Mouse (Mus musculus) monocyte, adult 2 months (primary cell): Measurements from ENCODE around the gene Ptprt.

ENCODE experiments used
- DNase-seq, 2 experiments: peaks; one replicate each; pipeline ENCODE4 v3.0.0; 2022; ENCODE audit warnings: low spot score in 2 of 2, low read depth in 1 of 2

Gene Ptprt

DNA sequence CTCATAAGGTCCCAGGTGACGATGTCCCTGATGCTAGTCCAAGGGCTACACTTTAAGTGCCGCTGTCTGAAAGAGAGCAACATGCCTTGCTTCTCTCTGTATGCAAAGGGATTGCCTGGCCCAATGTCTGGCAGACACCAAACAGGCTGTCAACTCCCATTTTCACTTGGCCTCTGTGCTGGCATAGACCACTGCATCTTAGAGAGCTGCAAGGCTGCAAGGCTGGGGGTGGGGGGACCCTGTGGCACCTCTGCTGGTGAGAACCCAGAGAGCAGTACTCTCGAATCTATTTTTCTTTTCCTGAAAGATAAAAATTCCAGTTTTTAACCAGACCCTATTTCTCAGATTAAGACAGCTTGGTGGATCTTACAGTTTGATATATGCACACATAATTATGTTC, 69.6 kb downstream of the Ptprt start:
- no peak for DNase-seq

DNA sequence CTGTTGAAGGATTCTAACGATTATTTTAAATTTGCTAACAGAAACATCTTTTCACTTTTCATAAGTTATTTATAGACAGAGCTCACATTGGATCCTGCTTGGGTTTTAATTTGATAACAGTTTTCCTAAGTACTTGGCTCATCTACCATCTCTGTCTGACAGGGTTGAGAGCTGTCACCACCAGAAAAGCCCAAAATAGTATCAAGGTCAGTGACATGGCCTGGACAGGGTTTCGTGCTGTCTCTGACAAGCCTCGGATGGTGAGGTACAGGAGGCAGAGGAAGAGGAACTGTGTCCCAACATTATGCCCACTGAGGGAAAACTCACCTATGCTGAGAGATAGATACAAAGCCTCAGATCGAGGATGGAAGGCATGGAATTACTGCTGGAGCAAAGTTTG, 79.3 kb downstream of the Ptprt start:
- no peak for DNase-seq

DNA sequence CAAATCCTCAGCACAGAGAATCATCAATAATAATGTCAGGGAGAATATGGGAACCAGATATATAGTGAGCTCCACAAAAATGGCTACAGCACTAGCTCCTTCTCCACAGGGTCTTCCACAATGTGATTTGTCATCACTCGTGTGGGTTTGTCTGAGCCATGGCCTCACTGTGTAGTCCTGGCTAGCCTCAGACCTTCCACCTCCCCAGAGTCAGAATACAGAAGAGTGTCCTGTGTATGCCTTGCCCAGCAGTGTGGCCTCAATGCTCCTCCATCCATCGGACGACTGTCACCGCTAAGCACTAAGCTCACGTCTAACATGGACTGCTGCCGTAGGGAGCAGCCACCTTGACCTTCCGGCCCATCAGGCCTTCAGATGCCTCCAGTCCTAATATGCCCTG, 83.1 kb downstream of the Ptprt start:
- no peak for DNase-seq

DNA sequence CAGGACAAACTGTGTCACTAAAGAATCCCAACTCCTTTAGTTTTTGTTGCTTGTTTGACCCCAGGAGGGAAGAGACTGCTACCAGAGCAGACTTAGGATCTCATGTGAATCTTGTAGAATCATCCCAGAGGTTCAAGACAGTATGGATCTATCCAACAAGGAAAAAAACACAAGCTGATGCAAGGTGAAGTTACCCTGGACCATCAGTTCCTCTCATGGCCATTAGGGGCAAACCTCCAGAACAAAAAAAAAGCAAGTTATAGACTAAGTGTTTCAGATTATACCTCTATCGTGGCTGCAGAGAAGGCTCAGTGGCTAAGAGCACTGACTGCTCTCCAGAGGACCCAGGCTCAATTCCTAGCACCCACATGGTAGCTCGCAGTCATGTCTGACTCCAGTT, 88.1 kb downstream of the Ptprt start:
- DNase-seq = no peak

DNA sequence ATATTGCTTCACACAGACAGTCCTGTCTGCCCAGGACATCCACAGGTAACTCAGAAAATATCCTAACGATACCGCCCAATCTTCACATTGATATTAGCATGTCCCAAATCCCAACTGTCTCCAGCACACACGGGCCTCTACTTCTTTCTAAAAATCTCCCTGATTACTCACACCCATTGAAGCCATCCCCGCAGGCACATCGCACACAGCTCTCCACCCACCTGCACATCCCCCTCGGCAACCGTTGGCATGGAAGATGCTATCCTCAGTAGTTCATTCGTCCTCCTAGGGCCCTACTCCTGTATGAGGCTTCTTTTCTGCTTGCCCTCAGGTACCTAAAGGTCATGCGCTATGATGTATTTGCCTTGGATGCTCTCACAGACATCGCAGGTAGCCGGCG, 89.9 kb downstream of the Ptprt start:
- DNase-seq = no peak

DNA sequence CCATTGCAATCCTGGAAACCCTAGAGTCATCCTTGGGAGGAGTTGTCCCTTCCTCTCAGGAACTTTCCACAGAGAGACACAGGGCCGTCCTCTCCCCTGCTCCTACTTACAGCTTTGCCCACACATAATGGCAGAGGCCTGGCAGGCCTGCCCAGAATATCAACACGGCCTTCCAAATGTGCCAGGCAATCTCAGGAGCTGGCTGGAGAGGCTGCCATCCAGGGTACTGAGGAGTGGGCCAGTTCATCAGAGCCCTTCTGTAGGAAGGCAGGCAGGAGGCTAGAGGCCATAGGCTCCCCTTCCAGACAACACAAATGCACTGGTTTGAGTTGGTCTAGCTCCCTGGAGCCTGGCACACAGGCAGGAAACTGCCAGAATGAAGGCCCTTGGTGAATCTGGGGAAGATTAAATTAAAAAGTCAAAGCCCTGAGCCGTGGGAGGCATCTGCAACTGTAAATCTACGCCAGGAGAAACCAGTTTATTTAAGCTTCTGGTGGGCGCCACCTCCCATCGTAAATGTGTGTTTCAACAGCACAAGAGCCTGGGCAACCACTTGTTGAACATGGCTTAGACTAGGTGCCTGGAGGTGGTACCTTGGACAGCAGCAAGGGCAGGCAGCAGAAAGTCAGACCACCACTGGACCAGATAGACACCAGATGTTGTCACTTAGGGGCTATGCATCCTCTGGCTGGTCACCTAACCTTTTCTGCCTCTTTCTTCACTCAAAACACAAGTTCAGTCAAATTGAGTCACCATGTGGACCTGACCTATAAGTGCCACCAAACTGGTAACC, 92.4 kb downstream of the Ptprt start:
- DNase-seq = no peak

DNA sequence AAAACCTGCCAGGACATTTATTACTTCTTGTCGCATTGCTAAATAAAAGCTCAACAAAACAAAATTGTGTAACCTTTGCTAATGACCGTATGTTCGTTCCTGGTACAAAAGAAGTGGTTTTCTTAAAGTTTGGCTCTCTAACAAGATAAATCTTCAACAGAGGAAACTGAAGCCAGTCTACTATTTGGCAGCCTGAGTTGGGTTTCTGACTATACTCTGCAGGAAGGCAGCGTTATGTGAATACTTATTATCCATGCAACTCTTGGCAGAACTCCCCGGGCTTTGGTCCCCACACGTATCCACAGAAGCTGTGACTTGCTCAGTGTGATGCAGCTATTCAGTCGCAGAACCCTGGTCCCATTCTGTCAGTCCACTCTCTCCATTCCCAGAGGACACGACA, 112.6 kb downstream of the Ptprt start:
- no peak for DNase-seq

DNA sequence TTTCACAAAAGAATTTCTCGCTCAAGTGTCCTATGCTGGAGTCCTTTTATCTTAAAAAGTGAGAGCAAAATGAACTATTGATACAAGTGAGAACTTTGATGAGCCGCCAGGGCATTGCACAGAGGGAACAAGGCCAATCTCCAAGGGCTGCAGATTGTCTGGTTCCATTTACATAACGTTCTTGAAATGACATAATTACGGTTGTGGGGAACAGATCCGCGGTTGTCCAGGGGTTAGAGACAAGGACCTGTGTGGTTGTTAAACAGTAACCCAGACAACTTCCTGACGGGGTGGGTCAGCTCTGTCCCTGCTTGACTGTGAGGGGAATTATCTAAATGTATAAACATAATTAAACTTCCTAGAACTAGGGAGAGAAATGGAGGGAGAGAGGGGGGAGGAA, 129.3 kb downstream of the Ptprt start:
- DNase-seq = no peak

DNA sequence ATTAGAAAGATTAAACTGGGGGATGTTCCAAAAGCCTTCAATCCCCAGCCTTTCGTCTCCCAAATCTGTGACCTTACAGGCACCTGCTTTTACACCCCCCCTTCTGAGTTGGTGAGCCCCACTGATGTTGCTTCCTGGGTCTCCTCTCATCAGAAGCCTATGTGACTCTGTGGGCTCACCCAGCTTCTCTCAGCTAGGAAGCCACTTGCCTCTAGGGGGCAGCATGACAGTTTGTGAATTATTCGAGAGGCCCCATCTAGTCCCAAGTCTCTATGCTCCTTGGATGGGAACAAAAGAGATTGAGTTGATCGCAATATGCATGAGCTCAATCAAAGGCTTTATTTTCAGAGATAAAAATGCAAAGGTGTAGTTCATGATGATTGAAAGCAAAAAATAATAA, 132.0 kb downstream of the Ptprt start:
- no peak for DNase-seq

DNA sequence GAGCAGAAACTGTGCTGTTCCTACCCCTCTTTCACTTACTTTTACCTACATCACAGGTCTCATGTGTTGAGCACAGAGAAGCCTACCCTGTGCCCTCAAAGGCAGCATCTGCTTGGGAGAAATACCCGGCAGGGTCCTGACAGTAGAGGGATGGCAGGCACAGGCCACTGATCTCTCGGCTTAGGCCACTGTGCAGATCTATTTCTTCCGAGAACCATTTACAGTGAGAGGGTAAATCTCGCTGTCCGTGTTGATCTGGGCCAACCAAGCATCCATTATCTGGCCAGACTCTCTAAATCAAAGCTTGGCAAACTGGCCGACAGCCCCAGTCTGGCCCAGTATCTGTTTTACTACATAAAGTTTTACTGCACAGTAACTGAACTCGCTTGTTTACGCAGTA, 145.0 kb downstream of the Ptprt start:
- DNase-seq = no peak

DNA sequence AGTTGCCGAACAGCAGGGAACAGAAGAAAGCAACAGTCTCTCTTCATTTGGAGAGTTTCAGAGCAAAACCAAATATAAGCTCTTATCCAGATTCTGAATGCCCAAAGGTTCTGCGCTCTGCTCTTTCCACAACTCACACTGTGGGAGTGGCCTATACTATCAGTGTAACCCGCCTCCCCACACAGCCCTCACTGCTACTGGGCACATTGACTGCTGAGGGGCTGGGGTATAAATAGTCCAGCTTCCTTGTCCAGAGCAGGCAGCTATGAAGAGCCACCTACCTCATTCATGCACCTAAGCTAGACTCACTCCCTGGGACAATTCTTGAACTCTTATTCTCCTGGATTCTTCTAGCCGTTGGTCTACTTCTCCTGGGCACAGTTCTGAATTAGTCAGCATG, 147.9 kb downstream of the Ptprt start:
- no peak for DNase-seq

DNA sequence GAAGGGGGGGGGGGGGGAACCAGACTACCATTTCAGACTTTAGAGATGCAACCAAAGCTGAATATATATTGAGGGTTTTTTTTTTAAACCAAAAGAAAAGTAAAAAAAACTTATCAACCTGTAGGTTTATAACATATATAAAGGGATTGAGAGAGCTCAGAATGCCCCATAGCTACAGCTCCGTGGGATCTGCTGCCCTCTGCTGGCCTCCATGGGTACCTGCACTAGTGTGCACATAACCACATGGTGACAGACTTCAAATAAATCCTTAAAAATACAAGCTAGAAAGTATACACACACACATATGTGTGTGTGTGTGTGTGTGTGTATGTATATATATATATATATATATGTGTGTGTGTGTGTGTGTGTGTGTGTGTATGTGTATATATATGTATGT, 148.9 kb downstream of the Ptprt start:
- DNase-seq = no peak

DNA sequence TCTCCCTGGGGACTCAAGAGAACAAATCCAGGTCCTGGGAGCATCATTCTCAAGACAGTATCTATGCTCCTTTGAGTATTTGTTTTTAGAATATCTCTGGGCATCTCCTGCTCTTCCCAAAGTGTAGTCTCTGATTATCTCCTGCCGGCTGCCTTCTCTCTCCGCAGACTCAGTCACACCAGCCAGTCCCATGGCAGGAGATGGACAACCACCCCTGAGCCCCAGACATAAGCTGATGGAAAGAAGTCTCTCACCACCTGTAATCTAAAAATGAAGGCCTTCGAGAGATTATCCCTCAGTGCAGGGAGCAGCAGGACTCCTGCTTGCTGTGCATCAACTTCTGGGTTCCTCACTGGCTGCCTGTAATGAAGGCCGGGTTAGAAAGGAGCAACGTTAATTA, 151.9 kb downstream of the Ptprt start:
- no peak for DNase-seq

DNA sequence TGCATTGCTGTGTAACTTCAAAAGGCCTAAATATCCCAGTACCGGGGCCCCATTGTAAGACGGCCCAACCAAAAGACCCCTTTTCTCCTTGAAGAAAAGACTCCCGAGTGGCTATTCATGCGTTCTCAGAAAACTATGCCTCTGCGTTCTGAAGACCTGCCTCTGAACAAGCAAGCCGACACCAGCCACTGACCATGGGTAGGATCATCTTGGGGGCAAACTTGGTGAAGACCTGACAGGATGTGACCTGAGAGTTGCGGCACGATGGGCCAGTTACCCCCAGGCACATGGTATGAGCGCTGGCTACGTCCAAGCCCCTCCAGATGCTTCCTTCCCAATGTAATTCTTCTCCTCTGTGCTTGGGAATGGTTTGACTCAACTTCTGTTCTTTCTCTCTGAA, 153.3 kb downstream of the Ptprt start:
- no peak for DNase-seq

DNA sequence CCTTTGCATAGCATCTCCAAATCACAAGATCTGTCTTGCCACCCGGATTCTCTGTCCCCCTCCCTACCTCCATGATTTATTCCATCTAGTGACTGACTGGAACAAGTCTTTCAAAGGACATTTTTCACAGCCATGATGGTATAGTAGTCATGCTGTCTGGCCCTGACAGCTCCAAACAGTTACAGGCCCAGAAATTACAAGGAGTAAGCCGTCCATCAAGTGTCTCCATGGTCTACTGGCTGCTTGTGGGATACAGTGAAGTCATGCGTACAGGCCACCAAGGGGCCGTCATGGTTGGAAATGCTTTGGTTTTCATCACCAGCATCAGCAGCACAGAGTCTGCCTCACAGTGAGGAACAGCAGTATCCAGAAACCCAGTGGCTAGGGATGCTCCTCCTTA, 156.1 kb downstream of the Ptprt start:
- no peak for DNase-seq

DNA sequence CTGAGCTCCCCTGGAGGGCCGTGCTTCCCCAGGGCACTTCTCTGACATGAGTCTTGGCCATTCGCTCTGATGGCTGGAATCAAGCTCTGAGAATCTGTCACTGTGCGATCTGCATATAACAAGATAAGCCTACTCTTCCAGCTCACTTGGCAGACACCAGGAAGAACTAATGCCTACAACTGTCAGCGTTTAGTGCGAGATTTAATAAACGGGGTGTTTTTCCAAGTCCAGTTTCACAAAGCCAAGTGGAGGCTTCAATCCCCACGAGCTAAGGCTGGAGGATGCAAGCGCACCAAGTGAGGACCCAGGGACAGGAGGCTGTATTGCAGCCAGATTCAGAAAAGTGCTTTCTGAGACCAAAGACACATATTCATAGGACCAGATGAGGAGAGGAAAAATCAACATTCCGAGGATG, 161.4 kb downstream of the Ptprt start:
- no peak for DNase-seq

DNA sequence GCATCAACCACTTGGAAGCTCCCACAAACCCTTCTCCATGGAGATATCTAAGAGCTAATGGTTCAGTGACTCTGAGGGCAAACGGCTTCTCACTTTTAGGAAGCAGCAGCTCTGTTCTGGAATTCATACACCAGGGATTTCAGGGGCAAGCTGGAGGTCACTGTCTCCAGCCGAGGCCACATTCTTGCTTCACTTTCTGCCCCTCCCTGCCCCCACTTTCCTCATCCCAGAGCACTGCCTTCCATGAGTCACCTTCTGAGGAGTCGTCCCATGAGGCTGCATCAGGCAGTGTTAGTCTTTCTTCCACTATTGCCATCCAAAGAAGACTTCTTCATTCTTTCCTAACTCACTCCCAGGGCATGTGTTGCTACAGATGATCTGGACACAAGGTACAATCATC, 162.8 kb downstream of the Ptprt start:
- no peak for DNase-seq

DNA sequence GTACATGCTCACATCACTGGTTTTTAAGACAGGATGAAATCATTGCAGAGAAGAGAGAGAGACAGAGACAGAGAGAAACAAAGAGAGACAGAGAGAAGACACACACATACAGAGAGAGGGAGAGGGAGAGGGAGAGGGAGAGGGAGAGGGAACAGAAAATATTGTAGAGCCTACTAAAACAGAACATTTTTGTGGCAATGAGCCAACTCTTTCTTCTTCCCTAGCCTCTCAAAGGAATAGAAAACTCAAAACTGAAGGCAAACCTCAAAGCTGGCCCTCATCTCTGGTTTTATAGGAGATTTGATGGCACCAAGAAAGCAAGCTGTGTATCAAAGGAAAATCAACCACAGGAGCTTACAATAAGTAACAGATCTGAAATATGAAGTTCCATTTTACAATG, 176.9 kb downstream of the Ptprt start:
- no peak for DNase-seq

DNA sequence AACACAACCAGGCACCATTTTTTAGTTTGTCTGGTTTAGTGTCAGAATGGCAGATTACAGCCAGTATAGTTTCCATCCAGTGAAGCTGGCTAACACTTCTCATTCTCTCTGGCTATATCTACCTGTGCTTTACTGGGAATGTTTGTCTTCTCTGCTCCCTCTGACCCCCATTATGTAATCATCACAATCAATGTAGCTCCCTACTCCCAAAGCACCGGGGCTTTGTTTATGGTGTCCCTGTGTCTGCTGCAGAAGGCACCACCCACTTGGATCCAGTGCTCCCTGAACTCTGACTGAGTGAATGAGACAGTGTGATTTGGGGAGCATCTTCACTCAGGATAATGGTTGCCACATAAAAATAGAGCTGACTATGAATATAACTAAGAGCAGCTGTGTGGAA, 217.8 kb downstream of the Ptprt start:
- no peak for DNase-seq

DNA sequence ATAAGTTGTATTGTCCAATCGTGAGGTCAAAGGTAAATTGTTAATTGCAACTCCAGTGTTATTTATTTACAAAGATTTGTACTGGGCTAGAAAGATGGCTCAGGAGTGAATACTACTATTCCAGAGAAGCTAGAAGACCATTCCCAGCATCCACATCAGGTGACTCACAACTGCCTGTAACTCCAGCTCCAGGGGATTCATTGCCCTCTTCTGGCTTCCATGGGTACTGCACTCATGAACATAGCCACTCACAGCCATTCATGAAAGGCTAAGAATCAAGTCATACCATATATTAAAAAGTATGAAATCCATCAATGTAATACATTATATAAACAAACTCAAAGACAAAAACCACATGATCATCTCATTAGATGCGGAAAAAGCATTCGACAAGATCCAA, 224.3 kb downstream of the Ptprt start:
- DNase-seq = no peak

DNA sequence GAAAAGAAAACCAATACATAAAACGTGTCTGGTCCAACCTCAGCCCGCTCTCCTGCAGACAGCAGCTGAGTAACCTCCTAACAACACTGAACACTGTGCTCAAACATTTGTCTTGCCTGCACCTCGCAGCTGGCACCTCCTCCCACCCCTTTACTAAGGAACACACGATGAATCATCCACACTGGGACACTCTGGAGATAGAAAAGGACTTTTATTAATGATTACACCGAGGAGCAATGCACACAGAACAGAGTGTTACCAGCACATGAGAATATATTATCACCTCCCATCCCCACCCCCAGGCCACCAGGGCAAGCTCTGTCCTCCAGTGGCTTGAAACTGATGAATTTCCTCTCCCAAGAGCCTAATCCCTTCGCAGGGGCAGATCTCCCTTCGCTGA, 230.8 kb downstream of the Ptprt start:
- DNase-seq = no peak

DNA sequence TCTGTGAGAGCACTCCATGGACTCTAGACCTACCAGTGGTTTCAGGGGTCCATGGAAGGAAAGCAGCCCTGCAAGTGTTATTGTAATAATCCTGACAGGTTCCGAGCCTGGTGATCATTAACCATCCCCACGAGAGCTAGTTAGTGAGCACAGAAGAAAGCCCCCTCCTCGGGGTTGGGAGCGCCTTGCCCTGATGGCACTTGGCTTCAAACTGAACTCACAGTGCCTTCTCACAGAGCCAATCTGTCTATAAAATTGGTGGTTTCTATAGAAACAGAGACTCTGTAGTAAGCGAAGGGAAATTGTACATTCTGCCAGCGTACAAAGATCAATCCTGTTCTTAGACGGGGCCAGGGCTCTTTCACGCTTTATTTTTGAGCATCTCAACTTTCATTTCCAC, 234.8 kb downstream of the Ptprt start:
- no peak for DNase-seq

DNA sequence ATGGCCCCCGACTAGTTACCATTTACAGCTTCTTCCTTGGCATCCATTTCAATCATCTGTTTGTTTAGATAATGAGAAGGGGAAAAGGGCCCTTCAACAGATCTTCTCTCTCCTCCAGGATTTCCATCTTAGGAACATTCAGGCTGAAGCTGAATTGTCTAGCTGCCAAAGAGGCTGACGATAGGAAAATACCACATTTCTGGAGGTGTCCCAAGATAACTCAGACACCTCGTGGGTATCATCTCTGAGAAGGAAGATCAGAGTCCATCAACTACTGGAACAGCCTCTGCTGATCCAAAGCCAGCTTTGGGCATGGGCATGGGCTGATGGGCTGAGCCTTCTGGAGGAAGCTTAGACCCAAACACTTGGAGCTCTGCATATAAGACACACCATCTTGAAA, 242.8 kb downstream of the Ptprt start:
- DNase-seq = no peak
